Mouse (Mus musculus) cerebellum, postnatal 14 days (tissue): Measurements from ENCODE around the gene Slc4a2.

Experiments used
- DNase-seq, 2 experiments: peaks; one replicate each; pipeline ENCODE4 v3.0.0; 2021; ENCODE audit warnings: mixed read lengths in 2 of 2

Slc4a2 gene

GRCm38 (mm10) chr5:24426556-24427284, 3.1 kb downstream of the Slc4a2 start:
- no peak for DNase-seq

DNA sequence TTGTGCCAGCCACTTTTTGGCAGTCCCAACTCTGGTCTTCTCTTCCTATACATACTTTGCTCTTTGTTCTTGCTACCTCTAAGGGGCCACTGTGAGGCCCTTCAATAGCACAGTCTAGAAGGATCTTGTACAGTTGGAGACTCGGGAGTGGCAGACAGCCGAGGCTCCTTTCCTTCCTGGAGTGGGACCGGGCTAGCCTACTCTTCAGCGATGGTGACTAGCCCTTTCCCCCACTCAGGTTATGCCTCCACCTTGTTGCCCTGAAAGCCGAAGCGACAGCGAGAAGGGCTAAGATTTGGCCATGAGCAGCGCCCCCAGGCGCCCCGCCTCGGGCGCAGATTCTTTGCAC, 3.6 kb downstream of the Slc4a2 start:
- no peak for DNase-seq

DNA sequence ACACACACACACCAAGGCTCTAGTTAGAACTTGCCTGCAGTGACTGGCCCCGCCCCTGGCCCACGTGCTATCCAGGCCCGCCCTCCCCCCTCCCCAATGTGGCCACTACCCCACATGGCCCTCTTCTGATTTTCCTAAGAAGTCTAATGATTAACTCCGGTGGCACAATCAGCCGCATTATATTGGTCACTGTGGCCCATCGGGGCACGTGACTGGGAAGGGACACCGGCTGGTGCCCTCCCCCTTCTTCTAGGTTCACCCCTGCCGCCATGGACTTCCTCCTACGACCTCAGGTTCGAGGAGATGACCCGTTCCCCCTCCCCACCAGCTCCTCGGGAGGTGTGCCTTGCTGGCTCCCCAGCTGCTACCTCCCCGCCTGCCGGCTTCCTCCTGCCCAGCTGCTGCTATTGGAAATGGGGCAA, 4.4 kb downstream of the Slc4a2 start:
- no peak for DNase-seq

DNA sequence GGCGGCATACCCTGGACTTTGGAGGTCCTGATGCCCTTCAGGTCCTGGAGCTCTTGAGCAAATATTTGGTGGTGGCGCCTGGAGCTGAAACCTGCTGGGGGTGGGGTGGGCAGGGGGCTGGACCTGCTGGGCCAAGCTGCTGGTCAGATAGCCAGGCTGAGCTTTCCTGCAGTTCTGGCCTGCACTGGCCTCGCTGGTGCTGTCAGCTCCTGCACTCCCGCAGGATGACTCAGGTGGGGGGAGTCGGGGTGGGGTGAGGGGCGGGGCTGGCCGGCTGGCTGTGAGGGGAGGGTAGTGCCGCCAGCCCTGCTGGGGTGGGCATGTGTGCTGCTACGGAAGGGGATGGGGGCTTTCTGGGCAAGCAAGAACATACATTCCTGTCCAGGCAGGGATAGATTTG, 5.0 kb downstream of the Slc4a2 start:
- no peak for DNase-seq

GRCm38 (mm10) chr5:24433993-24434392, 10.4 kb downstream of the Slc4a2 start:
- DNase-seq = no peak

DNA sequence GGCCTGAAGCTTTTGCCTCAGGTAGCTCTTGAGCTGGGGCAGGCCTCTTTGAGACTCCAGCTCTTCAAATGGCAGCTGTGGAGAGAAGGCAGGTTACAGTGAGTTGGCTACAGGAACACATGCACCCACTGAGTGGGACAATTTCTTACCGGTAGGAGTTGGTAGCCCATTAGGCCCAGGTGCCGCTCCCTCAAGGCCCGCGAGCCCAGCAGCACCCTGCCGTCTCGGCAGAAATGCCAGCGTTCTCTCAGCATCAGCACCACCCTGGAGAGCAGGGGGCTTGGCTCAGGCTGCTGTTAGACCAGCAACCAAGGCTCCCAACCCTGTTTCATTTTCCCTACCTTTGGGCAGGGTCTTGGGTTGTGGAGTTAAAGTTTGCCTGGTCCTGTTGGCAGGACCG, 17.6 kb downstream of the Slc4a2 start:
- DNase-seq = no peak

- DNase-seq = no peak
Measured at GRCm38 (mm10) chr5:24442029-24442428, 18.4 kb downstream of the Slc4a2 start.

- no peak for DNase-seq
Measured at GRCm38 (mm10) chr5:24443204-24443603, 19.6 kb downstream of the Slc4a2 start.

DNA sequence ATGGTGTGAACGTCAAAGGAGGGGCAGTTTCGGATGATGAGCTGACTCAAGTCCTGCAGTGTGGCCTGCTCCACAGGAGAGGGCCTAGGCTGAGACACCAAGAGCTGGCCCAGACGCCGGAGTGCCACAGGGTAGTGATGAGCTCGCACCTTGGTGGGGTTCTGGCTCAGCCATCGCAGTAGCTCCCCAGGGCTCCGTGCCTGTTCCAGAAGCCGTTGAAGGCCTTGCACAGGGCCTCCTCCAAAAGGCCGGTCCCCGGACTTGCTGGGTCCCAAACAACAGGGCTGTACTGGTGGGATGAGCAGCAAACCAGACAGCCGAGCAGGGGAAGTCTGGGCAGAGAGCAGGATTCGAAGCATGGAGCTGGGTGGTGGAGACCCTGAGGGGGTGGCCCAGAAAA, 20.3 kb downstream of the Slc4a2 start:
- peak; percentile 59 to 62 for DNase-seq

GRCm38 (mm10) chr5:24444746-24445427, 21.2 kb downstream of the Slc4a2 start, which contains the start of gene Fastk:
Gene Fastk, minus strand, starts transcription at chr5:24445287.
- peak; percentile 95 to 97 for DNase-seq

GRCm38 (mm10) chr5:24445428-24446080, 21.9 kb downstream of the Slc4a2 start:
- DNase-seq = peak in 1 of 2 experiments; percentile 56

DNA sequence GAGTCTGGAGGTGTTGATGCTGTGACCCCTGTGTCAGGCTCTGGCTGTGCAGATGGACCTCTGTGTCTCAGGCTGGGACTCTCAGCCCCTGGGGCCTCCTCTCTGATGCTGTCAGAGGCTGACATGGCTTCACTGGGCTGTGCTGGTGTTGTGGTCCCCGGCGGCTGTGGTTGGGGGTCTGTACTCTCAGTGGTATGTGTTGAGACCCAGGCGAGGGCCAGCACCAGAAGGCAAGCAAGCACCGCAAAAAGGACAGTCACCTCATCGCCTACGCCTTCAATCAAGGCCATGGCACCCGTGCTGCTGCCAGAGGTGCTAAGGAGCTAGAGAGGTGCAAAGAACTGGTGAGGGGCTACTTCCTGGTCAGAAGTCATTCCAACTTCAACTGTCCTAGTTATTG, 23.0 kb downstream of the Slc4a2 start:
- DNase-seq = no peak

- peak; percentile 84 for DNase-seq
Measured at GRCm38 (mm10) chr5:24447624-24448298, 24.1 kb downstream of the Slc4a2 start, which contains the start of gene Tmub1. Gene Tmub1, minus strand, starts transcription at chr5:24447854.

GRCm38 (mm10) chr5:24451264-24452029, 27.8 kb downstream of the Slc4a2 start:
- DNase-seq = peak; percentile 91 to 95

DNA sequence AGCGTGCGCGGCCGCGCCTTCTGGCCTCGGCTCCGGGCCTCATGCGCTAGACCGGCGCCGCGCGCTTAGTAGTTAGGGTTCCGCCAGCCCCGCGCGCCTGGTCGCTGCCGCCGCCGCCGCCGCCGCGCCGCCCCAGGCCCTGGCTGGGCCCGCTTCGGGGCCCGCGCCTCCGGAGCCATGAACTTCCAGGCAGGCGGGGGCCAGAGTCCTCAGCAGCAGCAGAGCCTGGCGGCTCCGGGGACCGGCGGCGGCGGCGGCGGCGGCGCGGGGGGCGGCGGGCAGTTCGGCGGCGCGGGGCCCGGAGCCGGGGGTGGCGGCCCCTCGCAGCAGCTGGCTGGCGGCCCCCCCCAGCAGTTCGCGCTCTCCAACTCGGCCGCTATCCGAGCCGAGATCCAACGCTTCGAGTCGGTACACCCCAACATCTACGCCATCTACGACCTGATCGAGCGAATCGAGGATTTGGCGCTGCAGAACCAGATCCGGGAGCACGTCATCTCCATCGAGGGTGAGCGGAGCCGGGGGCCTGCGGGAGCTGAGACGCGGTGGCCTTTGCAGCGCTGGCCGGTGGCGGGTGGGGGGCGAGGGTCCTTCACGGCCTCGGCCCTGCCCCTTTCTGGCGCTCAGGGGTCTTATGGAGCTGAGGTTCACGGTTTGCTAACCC, 28.5 kb downstream of the Slc4a2 start, which contains the start of gene Agap3:
Gene Agap3 (plus strand): TSS at position 148 of the 661 bp plus-strand sequence.
- DNase-seq = peak; percentile 63 to 70

- peak; percentile 53 to 54 for DNase-seq
Measured at GRCm38 (mm10) chr5:24452691-24453233, 29.1 kb downstream of the Slc4a2 start.

DNA sequence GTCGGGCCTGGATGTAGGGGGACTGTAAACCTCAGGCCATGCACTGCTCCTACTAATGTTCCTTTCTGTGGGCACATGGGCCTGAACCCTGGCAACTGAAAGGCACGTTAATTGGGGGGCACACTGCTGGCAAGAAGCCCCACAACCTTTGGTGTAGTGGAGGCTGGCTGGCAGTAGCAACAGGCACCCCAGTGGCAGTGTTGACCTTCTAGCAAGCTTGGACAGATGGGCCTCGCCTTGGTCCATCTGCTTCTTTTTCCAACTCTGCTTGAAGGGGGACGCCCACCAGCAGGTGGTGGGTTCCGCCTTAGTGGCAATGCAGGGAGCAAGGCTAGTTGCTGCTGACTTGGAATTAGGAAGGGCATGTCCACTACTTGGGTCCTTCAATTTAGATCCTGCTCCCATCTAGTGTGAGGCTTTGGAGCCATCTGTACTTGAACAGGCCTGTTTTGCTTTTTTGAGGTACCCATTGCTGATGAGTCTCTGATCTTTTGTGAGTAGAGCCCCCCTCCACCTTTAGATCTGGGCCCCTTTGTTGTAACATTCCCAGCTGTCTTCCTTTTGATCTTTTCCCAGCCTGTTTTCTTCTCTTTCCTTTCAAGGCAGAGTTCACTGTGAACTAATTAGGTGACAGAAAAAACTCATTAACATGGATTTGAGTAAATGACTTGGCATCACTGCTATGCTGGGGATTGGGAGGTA, 29.8 kb downstream of the Slc4a2 start:
- peak; percentile 79 to 91 for DNase-seq

GRCm38 (mm10) chr5:24453985-24454303, 30.3 kb downstream of the Slc4a2 start:
- no peak for DNase-seq

DNA sequence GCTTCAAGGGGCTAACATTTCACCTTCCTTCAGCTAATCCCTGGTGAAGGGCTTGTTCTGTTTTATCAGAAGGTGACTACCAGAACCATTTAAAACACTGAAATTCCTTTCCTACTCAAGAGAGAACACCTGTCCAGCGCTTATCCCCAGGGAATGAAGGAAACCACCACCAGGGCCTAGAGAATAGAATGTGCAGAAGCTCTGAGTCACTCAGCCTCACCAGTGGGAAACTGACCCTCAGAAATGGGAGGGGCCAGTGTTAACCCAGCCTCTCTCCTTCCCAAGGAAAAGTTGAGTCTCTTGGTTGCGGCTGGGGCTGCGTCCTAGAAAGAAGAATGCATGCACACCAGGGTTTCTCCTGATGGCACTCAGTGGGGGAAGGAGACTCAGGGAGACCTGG, 31.4 kb downstream of the Slc4a2 start:
- no peak for DNase-seq

DNA sequence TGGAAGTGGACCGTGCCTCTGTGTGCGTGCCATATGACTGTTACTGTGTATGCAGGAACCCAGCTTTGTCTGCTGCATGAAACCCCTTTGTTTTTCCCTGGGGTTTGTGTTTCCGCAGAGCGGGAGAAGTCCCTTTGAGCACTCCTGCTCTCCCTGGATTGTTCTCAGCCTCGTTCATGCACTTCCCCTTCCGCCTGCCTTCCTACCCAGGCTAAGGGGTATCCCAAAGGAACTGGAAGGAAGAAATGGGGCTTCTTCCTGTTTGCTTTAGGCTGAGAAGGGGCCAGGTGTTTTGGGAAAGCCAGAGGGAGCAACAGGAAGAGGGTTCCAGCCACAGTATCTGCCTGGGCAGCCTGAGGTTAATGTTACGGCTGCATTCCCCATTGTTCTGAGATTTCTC, 32.0 kb downstream of the Slc4a2 start:
- no peak for DNase-seq

GRCm38 (mm10) chr5:24466762-24467161, 43.1 kb downstream of the Slc4a2 start:
- no peak for DNase-seq
